Mouse (Mus musculus) forebrain, embryonic 11.5 days (tissue): ENCODE measurements around the gene Acvrl1. TPM values are rescaled to one million over a fixed set of nuclear protein-coding genes. Genes with fewer than 3 reads are reported as not detected.

ENCODE experiments used
- ATAC-seq: fragments of 200-750 bp; cut with Nextera tagmentation; replicated peaks from 2 replicates; pipeline ENCODE4 v1.8.0; 2017; ENCODE audit warnings: moderate TSS enrichment; ENCODE audit not compliant: low FRiP score
- DNase-seq: peaks from one replicate; pipeline ENCODE4 v3.0.0-alpha.2; 2017; ENCODE audit warnings: low spot score
- H3K27ac ChIP-seq: fragments of 300-500 bp; sonication (generic); 2 replicates; pipeline ENCODE4 v1.5.1; 2014; ENCODE audit warnings: low read depth, low read length
- H3K27me3 ChIP-seq: fragments of 300-500 bp; sonication (generic); 2 replicates; pipeline ENCODE4 v1.6.1; 2014; ENCODE audit warnings: mild to moderate bottlenecking, low read length, mixed read lengths; ENCODE audit not compliant: control insufficient read depth, insufficient read depth
- H3K36me3 ChIP-seq: fragments of 300-500 bp; sonication (generic); 2 replicates; pipeline ENCODE4 v1.6.1; 2014; ENCODE audit warnings: mild to moderate bottlenecking, low read length, moderate library complexity, mixed read lengths; ENCODE audit not compliant: control insufficient read depth, insufficient read depth
- H3K4me1 ChIP-seq: fragments of 300-500 bp; sonication (generic); replicated peaks from 2 replicates; pipeline ENCODE4 v1.6.1; 2014; ENCODE audit warnings: low read length, mixed read lengths; ENCODE audit not compliant: control insufficient read depth, insufficient read depth
- H3K4me2 ChIP-seq: fragments of 300-500 bp; sonication (generic); 2 replicates; pipeline ENCODE4 v1.6.1; 2014; ENCODE audit warnings: low read depth, mild to moderate bottlenecking, low read length, moderate library complexity, mixed read lengths; ENCODE audit not compliant: severe bottlenecking
- H3K4me3 ChIP-seq: fragments of 300-500 bp; sonication (generic); 2 replicates; pipeline ENCODE4 v1.5.1; 2014; ENCODE audit warnings: low read depth, low read length
- H3K9ac ChIP-seq: fragments of 300-500 bp; sonication (generic); 2 replicates; pipeline ENCODE4 v1.6.1; 2014; ENCODE audit warnings: low read length
- H3K9me3 ChIP-seq: fragments of 300-500 bp; sonication (generic); 2 replicates; pipeline ENCODE4 v1.6.1; 2016; ENCODE audit warnings: low read length, mixed read lengths; ENCODE audit not compliant: control insufficient read depth
- WGBS: fragments of 180-500 bp; shearing (Covaris S2); extraction: QIAGEN DNeasy Blood & Tissue Kit; methylation state at CpG from one replicate; pipeline ENCODE4 v1.1.7; 2014; 5-methylcytosine and 5-hydroxymethylcytosine counted together
- polyA plus RNA-seq: library from polyadenylated mRNA; unstranded; fragments of >200 nt; fragmentation: Nextera tagmentation; extraction: Ambion mirVana; gene quantifications from 2 replicates; pipeline ENCODE4 v1.2.1, GENCODE M21; 2014

The Acvrl1 gene
- polyA plus RNA-seq, 1 experiment from 2014 or later: 7.2 TPM

GRCm38 (mm10) chr15:101164291-101164690, 36.0 kb downstream of the Acvrl1 start:
- H3K9ac ChIP-seq: no peak overlapping the region
- no peak overlapping the region for H3K4me2 ChIP-seq
- no peaks in the 10 kb centered on the region for H3K27me3 ChIP-seq
- H3K4me3 ChIP-seq: no peak overlapping the region
- DNase-seq (no peak), ATAC-seq (no peak)
- no peak overlapping the region for H3K27ac ChIP-seq
- H3K4me1 ChIP-seq: peaks cover 13% of the 10 kb centered on the region
- H3K36me3 ChIP-seq: no peaks in the 10 kb centered on the region
- H3K9me3 ChIP-seq: no peaks in the 10 kb centered on the region
- 63% methylated on average over 5 of the region's 5 CpGs for WGBS

- no peak overlapping the region for H3K4me2 ChIP-seq
- no peaks in the 10 kb centered on the region for H3K9me3 ChIP-seq
- DNase-seq (no peak), ATAC-seq (no peak)
- no peaks in the 10 kb centered on the region for H3K36me3 ChIP-seq
- H3K9ac ChIP-seq: no peak overlapping the region
- 76% methylated on average over 16 of the region's 16 CpGs for WGBS
- no peak overlapping the region for H3K27ac ChIP-seq
- H3K4me3 ChIP-seq: no peak overlapping the region
- H3K27me3 ChIP-seq: no peaks in the 10 kb centered on the region
- peaks cover 5% of the 10 kb centered on the region for H3K4me1 ChIP-seq
These were observed 37.5 kb downstream of the Acvrl1 start for GRCm38 (mm10) chr15:101165658-101166437.

- WGBS: 76% methylated on average over 11 of the region's 11 CpGs
These were observed 39.2 kb downstream of the Acvrl1 start for GRCm38 (mm10) chr15:101167553-101167952.

GRCm38 (mm10) chr15:101169910-101170309, 41.6 kb downstream of the Acvrl1 start:
- no peak overlapping the region for H3K27ac ChIP-seq
- no peak overlapping the region for H3K4me2 ChIP-seq
- DNase-seq (no peak), ATAC-seq (no peak)
- H3K36me3 ChIP-seq: no peaks in the 10 kb centered on the region
- no peaks in the 10 kb centered on the region for H3K9me3 ChIP-seq
- no peak overlapping the region for H3K9ac ChIP-seq
- WGBS: 92% methylated on average over 5 of the region's 5 CpGs
- no peak overlapping the region for H3K4me3 ChIP-seq
- H3K4me1 ChIP-seq: no peaks in the 10 kb centered on the region
- no peaks in the 10 kb centered on the region for H3K27me3 ChIP-seq

More at GRCm38 (mm10) chr15:101167553-101167952, 39.2 kb downstream of the Acvrl1 start:
- no peak overlapping the region for H3K27ac ChIP-seq
- H3K27me3 ChIP-seq: no peaks in the 10 kb centered on the region
- no peaks in the 10 kb centered on the region for H3K36me3 ChIP-seq
- peaks cover 3% of the 10 kb centered on the region; the same call in 1 of the 2 replicates for H3K4me1 ChIP-seq
- DNase-seq (no peak), ATAC-seq (no peak)
- H3K4me2 ChIP-seq: no peak overlapping the region
- H3K9me3 ChIP-seq: no peaks in the 10 kb centered on the region
- no peak overlapping the region for H3K4me3 ChIP-seq
- no peak overlapping the region for H3K9ac ChIP-seq

GRCm38 (mm10) chr15:101170413-101170980, 42.2 kb downstream of the Acvrl1 start:
- no peaks in the 10 kb centered on the region for H3K9me3 ChIP-seq
- H3K27me3 ChIP-seq: no peaks in the 10 kb centered on the region
- no peak overlapping the region for H3K27ac ChIP-seq
- WGBS: 82% methylated on average over 10 of the region's 10 CpGs
- no peaks in the 10 kb centered on the region for H3K36me3 ChIP-seq
- DNase-seq (no peak), ATAC-seq (no peak)
- no peak overlapping the region for H3K4me2 ChIP-seq
- H3K9ac ChIP-seq: no peak overlapping the region
- H3K4me3 ChIP-seq: no peak overlapping the region
- peaks cover 2% of the 10 kb centered on the region; the same call in 1 of the 2 replicates for H3K4me1 ChIP-seq

- Histone ChIP-seq H3K9me3 (no peaks in the 10 kb centered on the region), H3K4me2 (no peak overlapping the region), H3K27ac (no peak overlapping the region), H3K4me3 (no peak overlapping the region), H3K36me3 (no peaks in the 10 kb centered on the region), H3K9ac (no peak overlapping the region), H3K4me1 (peaks cover 3% of the 10 kb centered on the region; the same call in 1 of the 2 replicates), H3K27me3 (no peaks in the 10 kb centered on the region)
- WGBS: 73% methylated on average over 4 of the region's 4 CpGs
- DNase-seq (no peak), ATAC-seq (no peak)
These were observed 43.0 kb downstream of the Acvrl1 start for GRCm38 (mm10) chr15:101171272-101171671.

- 91% methylated on average over 2 of the region's 2 CpGs for whole genome bisulfite sequencing
- no peaks in the 10 kb centered on the region for H3K36me3 ChIP-seq
- no peak for DNase-seq
These were observed 43.7 kb downstream of the Acvrl1 start for GRCm38 (mm10) chr15:101172016-101172415.

GRCm38 (mm10) chr15:101173421-101174211, 45.3 kb downstream of the Acvrl1 start, which contains the start of gene Acvr1b:
Gene Acvr1b, plus strand, starts transcription at chr15:101174067.
- Histone ChIP-seq H3K9me3 (no peaks in the 10 kb centered on the region), H3K4me3 (peak within 1 kb of the TSS; percentile 91), H3K4me2 (peak within 1 kb of the TSS; percentile 92), H3K27ac (peak within 1 kb of the TSS; percentile 51), H3K4me1 (peaks cover 10% of the 10 kb centered on the region; the same call in 1 of the 2 replicates), H3K9ac (peak within 1 kb of the TSS; percentile 85), H3K36me3 (no peaks in the 10 kb centered on the region), H3K27me3 (no peaks in the 10 kb centered on the region)
- ATAC-seq (peak; percentile 90), DNase-seq (peak; percentile 97)
- 2% methylated on average over 45 of the region's 87 CpGs for WGBS

More at GRCm38 (mm10) chr15:101172016-101172415, 43.7 kb downstream of the Acvrl1 start:
- no peaks in the 10 kb centered on the region for H3K9me3 ChIP-seq
- no peak for ATAC-seq
- no peak overlapping the region for H3K4me3 ChIP-seq
- H3K4me2 ChIP-seq: no peak overlapping the region
- H3K27ac ChIP-seq: no peak overlapping the region
- H3K9ac ChIP-seq: no peak overlapping the region
- H3K27me3 ChIP-seq: no peaks in the 10 kb centered on the region
- H3K4me1 ChIP-seq: peaks cover 5% of the 10 kb centered on the region; the same call in 1 of the 2 replicates
